Mouse (Mus musculus) cerebellum, adult 2 months (tissue): ENCODE measurements around the gene Fam214a. TPM values are rescaled to one million over a fixed set of nuclear protein-coding genes. Genes with fewer than 3 reads are reported as not detected.

Experiments
- DNase-seq, 2 experiments: peaks; one replicate each; pipeline ENCODE4 v3.0.0; 2021
- H3K27ac ChIP-seq: fragments of 200-500 bp; 2 replicates; pipeline ENCODE4 v1.5.1; 2012; ENCODE audit warnings: low read length, control low read depth, inconsistent platforms; ENCODE audit not compliant: insufficient read depth
- H3K27me3 ChIP-seq: fragments of 200-500 bp; 2 replicates; pipeline ENCODE4 v1.6.1; 2012; ENCODE audit warnings: inconsistent platforms, mild to moderate bottlenecking, low read length, moderate library complexity; ENCODE audit not compliant: control insufficient read depth, insufficient read depth
- H3K4me1 ChIP-seq: fragments of 200-500 bp; 2 replicates; pipeline ENCODE4 v1.6.1; 2011; ENCODE audit warnings: low read length; ENCODE audit not compliant: control insufficient read depth, insufficient read depth
- H3K4me3 ChIP-seq: fragments of 200-500 bp; replicated peaks from 2 replicates; pipeline ENCODE3; 2011; ENCODE audit warnings: mild to moderate bottlenecking, low read depth, low read length, control low read depth; ENCODE audit not compliant: insufficient read depth
- CTCF ChIP-seq: fragments of 200-500 bp; IDR thresholded peaks from 2 replicates; pipeline ENCODE4 v1.5.1; 2011; ENCODE audit warnings: low read depth, mild to moderate bottlenecking, control low read depth, low read length, moderate library complexity, borderline replicate concordance; ENCODE audit not compliant: insufficient read depth
- POLR2A ChIP-seq: fragments of 200-500 bp; IDR thresholded peaks from 2 replicates; pipeline ENCODE4 v1.6.1; 2011; ENCODE audit warnings: low read length, control low read depth, borderline replicate concordance; ENCODE audit not compliant: insufficient read depth
- WGBS: fragments of 180-500 bp; shearing (Covaris S2); methylation state at CpG from one replicate; pipeline ENCODE4 v1.1.7; 2018; 5-methylcytosine and 5-hydroxymethylcytosine counted together
- polyA plus RNA-seq: library from polyadenylated mRNA; depleted of rRNA; stranded (reverse); fragments of >200 nt; gene quantifications from 2 replicates; pipeline ENCODE4 v1.2.3, GENCODE M21; 2012

The Fam214a gene
- polyA plus RNA-seq, 1 experiment: 36.2 TPM

- DNase-seq: no peak
- no peaks in the 10 kb centered on the region for H3K27me3 ChIP-seq
- no peak for TF ChIP-seq POLR2A
- no peak for TF ChIP-seq CTCF
- no peak overlapping the region for H3K27ac ChIP-seq
- no peaks in the 10 kb centered on the region for H3K4me1 ChIP-seq
- WGBS: 79% methylated on average over 2 of the region's 2 CpGs
- H3K4me3 ChIP-seq: no peak overlapping the region
These were observed 89.3 kb downstream of the Fam214a start for GRCm38 (mm10) chr9:75041840-75042525.

- H3K4me1 ChIP-seq: no peaks in the 10 kb centered on the region
- WGBS: 94% methylated on average over 2 of the region's 2 CpGs
- no peak for DNase-seq
- no peak for TF ChIP-seq POLR2A
- TF ChIP-seq CTCF: no peak
- H3K4me3 ChIP-seq: no peak overlapping the region
- H3K27me3 ChIP-seq: no peaks in the 10 kb centered on the region
- no peak overlapping the region for H3K27ac ChIP-seq
These were observed 90.5 kb downstream of the Fam214a start for GRCm38 (mm10) chr9:75043191-75043590.

GRCm38 (mm10) chr9:75047079-75047478 is 94.4 kb downstream of the Fam214a start:
- TF ChIP-seq CTCF (no peak), POLR2A (no peak)
- Histone ChIP-seq H3K4me3 (no peak overlapping the region), H3K27ac (no peak overlapping the region), H3K27me3 (no peaks in the 10 kb centered on the region), H3K4me1 (no peaks in the 10 kb centered on the region; the same call in 1 of the 2 replicates)
- no peak for DNase-seq

GRCm38 (mm10) chr9:75049100-75049499 is 96.4 kb downstream of the Fam214a start:
- no peak overlapping the region for H3K4me3 ChIP-seq
- 82% methylated on average over 3 of the region's 3 CpGs for WGBS
- no peaks in the 10 kb centered on the region; the same call in 1 of the 2 replicates for H3K4me1 ChIP-seq
- H3K27me3 ChIP-seq: no peaks in the 10 kb centered on the region
- H3K27ac ChIP-seq: no peak overlapping the region
- DNase-seq: no peak
- TF ChIP-seq CTCF (no peak), POLR2A (no peak)

GRCm38 (mm10) chr9:75050003-75050402 is 97.3 kb downstream of the Fam214a start:
- H3K4me3 ChIP-seq: peak overlapping the region; percentile 28
- H3K27me3 ChIP-seq: no peaks in the 10 kb centered on the region
- peak; percentile 85 for TF ChIP-seq CTCF
- TF ChIP-seq POLR2A: no peak
- 12% methylated on average over 3 of the region's 3 CpGs for WGBS
- no peaks in the 10 kb centered on the region; the same call in 1 of the 2 replicates for H3K4me1 ChIP-seq
- no peak overlapping the region for H3K27ac ChIP-seq
- DNase-seq: peak; percentile 76 to 81

- TF ChIP-seq POLR2A (no peak), CTCF (no peak)
- no peaks in the 10 kb centered on the region; the same call in 1 of the 2 replicates for H3K4me1 ChIP-seq
- no peak overlapping the region for H3K4me3 ChIP-seq
- H3K27me3 ChIP-seq: no peaks in the 10 kb centered on the region
- H3K27ac ChIP-seq: no peak overlapping the region
- WGBS: 75% methylated on average over 4 of the region's 4 CpGs
- DNase-seq: no peak
These were observed 99.2 kb downstream of the Fam214a start for GRCm38 (mm10) chr9:75051841-75052240.

- DNase-seq: no peak
- TF ChIP-seq CTCF (no peak), POLR2A (no peak)
- no peaks in the 10 kb centered on the region for H3K27me3 ChIP-seq
- no peaks in the 10 kb centered on the region; the same call in 1 of the 2 replicates for H3K4me1 ChIP-seq
- 93% methylated on average over 5 of the region's 5 CpGs for WGBS
- H3K4me3 ChIP-seq: no peak overlapping the region
- H3K27ac ChIP-seq: no peak overlapping the region
These were observed 102.4 kb downstream of the Fam214a start for GRCm38 (mm10) chr9:75055046-75055445.

GRCm38 (mm10) chr9:75064678-75065331 is 112.1 kb downstream of the Fam214a start:
- 72% methylated on average over 9 of the region's 9 CpGs for WGBS
- TF ChIP-seq CTCF (no peak), POLR2A (no peak)

More at GRCm38 (mm10) chr9:75064678-75065331, 112.1 kb downstream of the Fam214a start:
- Histone ChIP-seq H3K4me1 (no peaks in the 10 kb centered on the region), H3K27me3 (no peaks in the 10 kb centered on the region), H3K27ac (no peak overlapping the region), H3K4me3 (no peak overlapping the region)
- DNase-seq: no peak
